Mouse (Mus musculus): ENCODE data around the gene Ncbp2. TPM values are rescaled to one million over a fixed set of nuclear protein-coding genes. Genes with fewer than 3 reads are reported as not detected.

Ncbp2 gene
- polyA plus RNA-seq, 1 experiment from 2014 or later: 90.5 TPM

GRCm38 (mm10) chr16:31980946-31981345 lies 32.6 kb downstream of the Ncbp2 start:
- H3K4me3 ChIP-seq (replicated peaks): no peak overlapping the region
- H3K27ac ChIP-seq (replicated peaks): no peak overlapping the region
- H3K27me3 ChIP-seq (replicated peaks): no peaks in the 10 kb centered on the region
- no peak for ATAC-seq (ENCODE audit: low FRiP score)
- no peaks in the 10 kb centered on the region for H3K4me1 ChIP-seq
- 82% methylated on average over 5 of the region's 5 CpGs for WGBS
- no peaks in the 10 kb centered on the region for H3K9me3 ChIP-seq (replicated peaks)
- no peak overlapping the region for H3K4me2 ChIP-seq
- H3K9ac ChIP-seq (replicated peaks): no peak overlapping the region
- H3K36me3 ChIP-seq: peaks cover 43% of the 10 kb centered on the region

GRCm38 (mm10) chr16:31992039-31992438 lies 43.7 kb downstream of the Ncbp2 start:
- Histone ChIP-seq H3K27ac (replicated peaks) (no peak overlapping the region), H3K4me1 (no peaks in the 10 kb centered on the region), H3K36me3 (peaks cover 35% of the 10 kb centered on the region), H3K9me3 (replicated peaks) (no peaks in the 10 kb centered on the region), H3K27me3 (replicated peaks) (no peaks in the 10 kb centered on the region), H3K4me3 (replicated peaks) (no peak overlapping the region), H3K4me2 (no peak overlapping the region), H3K9ac (replicated peaks) (no peak overlapping the region)
- no peak for ATAC-seq (ENCODE audit: low FRiP score)
- 57% methylated on average over 1 of the region's 1 CpGs for whole genome bisulfite sequencing

- peaks cover 30% of the 10 kb centered on the region for H3K36me3 ChIP-seq
- no peak overlapping the region for H3K9ac ChIP-seq (replicated peaks)
- 95% methylated on average over 4 of the region's 4 CpGs for WGBS
- H3K4me3 ChIP-seq (replicated peaks): no peak overlapping the region
- no peaks in the 10 kb centered on the region for H3K27me3 ChIP-seq (replicated peaks)
- H3K9me3 ChIP-seq (replicated peaks): no peaks in the 10 kb centered on the region
- no peaks in the 10 kb centered on the region for H3K4me1 ChIP-seq
- no peak for ATAC-seq (ENCODE audit: low FRiP score)
- no peak overlapping the region for H3K27ac ChIP-seq (replicated peaks)
- no peak overlapping the region for H3K4me2 ChIP-seq
Observed at GRCm38 (mm10) chr16:31993195-31993594, 44.9 kb downstream of the Ncbp2 start.

- no peak for ATAC-seq (ENCODE audit: low FRiP score)
Observed at GRCm38 (mm10) chr16:31993946-31994345, 45.6 kb downstream of the Ncbp2 start.

GRCm38 (mm10) chr16:31996371-31996770 lies 48.1 kb downstream of the Ncbp2 start:
- Histone ChIP-seq H3K4me1 (peaks cover 8% of the 10 kb centered on the region), H3K9me3 (replicated peaks) (no peaks in the 10 kb centered on the region), H3K27me3 (replicated peaks) (no peaks in the 10 kb centered on the region), H3K4me3 (replicated peaks) (no peak overlapping the region), H3K9ac (replicated peaks) (no peak overlapping the region), H3K27ac (replicated peaks) (no peak overlapping the region), H3K36me3 (peaks cover 12% of the 10 kb centered on the region; the same call in 1 of the 2 replicates), H3K4me2 (no peak overlapping the region)
- 88% methylated on average over 5 of the region's 5 CpGs for WGBS
- ATAC-seq (ENCODE audit: low FRiP score): no peak

More at GRCm38 (mm10) chr16:31993946-31994345, 45.6 kb downstream of the Ncbp2 start:
- H3K36me3 ChIP-seq: peaks cover 25% of the 10 kb centered on the region
- H3K27me3 ChIP-seq (replicated peaks): no peaks in the 10 kb centered on the region
- no peaks in the 10 kb centered on the region for H3K9me3 ChIP-seq (replicated peaks)
- no peak overlapping the region for H3K4me3 ChIP-seq (replicated peaks)
- no peak overlapping the region for H3K9ac ChIP-seq (replicated peaks)
- H3K4me1 ChIP-seq: no peaks in the 10 kb centered on the region
- H3K27ac ChIP-seq (replicated peaks): no peak overlapping the region
- H3K4me2 ChIP-seq: no peak overlapping the region

- Histone ChIP-seq H3K27me3 (replicated peaks) (no peaks in the 10 kb centered on the region), H3K9ac (replicated peaks) (peak within 1 kb of the TSS; percentile 94), H3K4me1 (peaks cover 25% of the 10 kb centered on the region), H3K36me3 (no peaks in the 10 kb centered on the region), H3K4me2 (peak within 1 kb of the TSS; percentile 90), H3K4me3 (replicated peaks) (peak within 1 kb of the TSS; percentile 97), H3K27ac (replicated peaks) (peak within 1 kb of the TSS; percentile 77), H3K9me3 (replicated peaks) (no peaks in the 10 kb centered on the region)
- peak; percentile 95 for ATAC-seq (ENCODE audit: low FRiP score)
- 1% methylated on average over 64 of the region's 66 CpGs for WGBS
Observed at GRCm38 (mm10) chr16:32002509-32003477, 54.5 kb downstream of the Ncbp2 start, which contains the start of gene Senp5. TSS of gene Senp5 (minus strand) at chr16:32003287.

- Histone ChIP-seq H3K27me3 (replicated peaks) (no peaks in the 10 kb centered on the region), H3K27ac (replicated peaks) (no peak overlapping the region), H3K4me1 (peaks cover 25% of the 10 kb centered on the region), H3K9ac (replicated peaks) (no peak overlapping the region), H3K36me3 (no peaks in the 10 kb centered on the region), H3K4me3 (replicated peaks) (no peak overlapping the region), H3K4me2 (no peak overlapping the region), H3K9me3 (replicated peaks) (no peaks in the 10 kb centered on the region)
- WGBS: 91% methylated on average over 3 of the region's 3 CpGs
- ATAC-seq (ENCODE audit: low FRiP score): no peak
Observed at GRCm38 (mm10) chr16:32004731-32005130, 56.4 kb downstream of the Ncbp2 start.

- 73% methylated on average over 10 of the region's 10 CpGs for WGBS
- Histone ChIP-seq H3K9me3 (replicated peaks) (no peaks in the 10 kb centered on the region), H3K36me3 (peaks cover 6% of the 10 kb centered on the region; the same call in 1 of the 2 replicates), H3K27me3 (replicated peaks) (no peaks in the 10 kb centered on the region), H3K4me1 (peaks cover 1% of the 10 kb centered on the region), H3K4me2 (no peak overlapping the region), H3K4me3 (replicated peaks) (no peak overlapping the region), H3K9ac (replicated peaks) (no peak overlapping the region), H3K27ac (replicated peaks) (no peak overlapping the region)
- no peak for ATAC-seq (ENCODE audit: low FRiP score)
Observed at GRCm38 (mm10) chr16:32008529-32009293, 60.4 kb downstream of the Ncbp2 start.

- ATAC-seq (ENCODE audit: low FRiP score): no peak
- Histone ChIP-seq H3K27me3 (replicated peaks) (no peaks in the 10 kb centered on the region), H3K4me3 (replicated peaks) (no peak overlapping the region), H3K4me1 (no peaks in the 10 kb centered on the region), H3K27ac (replicated peaks) (no peak overlapping the region), H3K9me3 (replicated peaks) (no peaks in the 10 kb centered on the region), H3K36me3 (peaks cover 6% of the 10 kb centered on the region; the same call in 1 of the 2 replicates), H3K4me2 (no peak overlapping the region), H3K9ac (replicated peaks) (no peak overlapping the region)
- 51% methylated on average over 5 of the region's 5 CpGs for WGBS
Observed at GRCm38 (mm10) chr16:32009913-32010312, 61.6 kb downstream of the Ncbp2 start.

- WGBS: 82% methylated on average over 4 of the region's 4 CpGs
- H3K9me3 ChIP-seq (replicated peaks): no peaks in the 10 kb centered on the region
- no peak overlapping the region for H3K4me2 ChIP-seq
- ATAC-seq (ENCODE audit: low FRiP score): no peak
- H3K27ac ChIP-seq (replicated peaks): no peak overlapping the region
- no peak overlapping the region for H3K9ac ChIP-seq (replicated peaks)
- no peak overlapping the region for H3K4me3 ChIP-seq (replicated peaks)
- no peaks in the 10 kb centered on the region for H3K4me1 ChIP-seq
- peaks cover 6% of the 10 kb centered on the region; the same call in 1 of the 2 replicates for H3K36me3 ChIP-seq
- no peaks in the 10 kb centered on the region for H3K27me3 ChIP-seq (replicated peaks)
Observed at GRCm38 (mm10) chr16:32010330-32010729, 62.0 kb downstream of the Ncbp2 start.

Measured in neural tube, embryonic 15.5 days (tissue).